Mouse (Mus musculus): Measurements from ENCODE around the gene Rangap1.
A peak's percentile ranks its signal among the peaks of the same experiment; 100 is the strongest.
"Not testable (repeated sequence)": the region's sequence is repeated elsewhere in the genome, so short reads cannot be mapped to it uniquely, and the experiment has no call there.

Rangap1 gene

DNA sequence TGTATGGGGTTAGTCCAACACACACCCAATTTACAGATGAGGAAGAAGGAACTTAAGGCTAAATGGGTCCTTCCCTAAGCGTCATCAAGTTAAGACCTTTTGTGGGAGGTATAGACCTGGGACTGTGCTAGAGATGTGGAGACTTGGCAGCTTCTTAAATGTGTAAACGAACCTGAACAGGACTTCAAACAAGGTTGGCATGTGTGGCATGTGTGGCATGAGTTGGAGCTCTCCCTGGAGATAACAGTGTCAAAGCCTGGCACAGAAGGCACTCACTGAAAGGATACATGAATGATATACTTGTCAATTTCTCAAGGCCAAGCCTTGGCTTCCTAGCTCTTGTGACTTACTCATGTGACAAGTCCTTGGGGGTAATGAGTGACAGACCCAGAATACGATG, 6.0 kb downstream of the Rangap1 start:
- no peak for DNase-seq

DNA sequence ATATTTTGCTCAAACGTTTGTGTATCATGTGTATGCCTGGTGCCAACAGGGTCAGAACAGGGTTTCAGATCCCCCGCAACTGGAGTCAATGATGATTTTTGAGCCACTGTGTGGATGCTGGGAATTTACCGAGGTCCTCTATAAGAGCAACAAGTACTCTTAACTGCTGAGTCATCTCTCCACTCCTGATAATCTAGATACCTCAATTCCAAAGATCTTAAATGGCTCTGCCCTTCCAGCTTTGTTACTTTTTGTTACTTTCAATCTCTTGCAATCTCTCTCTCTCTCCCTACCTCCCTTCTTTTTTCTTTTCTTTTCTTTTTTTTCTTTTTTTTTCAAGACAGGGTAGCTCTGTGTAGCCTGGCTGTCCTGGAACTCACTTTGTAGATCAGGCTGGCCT, 10.3 kb downstream of the Rangap1 start:
- no peak for DNase-seq

GRCm38 (mm10) chr15:81729792-81730635, 15.3 kb downstream of the Rangap1 start:
- peak; percentile 95 for DNase-seq

- DNase-seq: peak; percentile 61
Observed at GRCm38 (mm10) chr15:81729241-81729791, 16.0 kb downstream of the Rangap1 start.

GRCm38 (mm10) chr15:81725965-81726364, 19.4 kb downstream of the Rangap1 start:
- no peak for DNase-seq

DNA sequence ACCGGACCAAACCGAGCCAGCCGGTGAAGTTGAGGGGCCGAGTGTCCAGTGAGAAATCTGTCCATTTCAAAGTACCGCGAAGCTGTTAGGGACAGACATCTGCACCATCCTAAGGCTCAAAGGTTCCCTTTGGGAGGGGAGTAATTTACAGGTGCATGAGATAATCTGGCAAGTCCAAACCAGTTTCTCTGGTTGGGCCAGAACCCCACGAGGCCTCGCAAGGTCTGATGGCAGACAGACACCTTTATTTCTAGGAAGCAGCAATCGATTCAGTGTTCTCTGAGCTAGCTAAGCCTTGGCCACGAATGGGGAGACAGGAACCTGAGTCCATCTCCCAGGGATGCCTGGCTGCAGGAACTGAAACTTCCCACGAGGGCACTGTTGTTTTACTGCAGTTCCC, 21.7 kb downstream of the Rangap1 start:
- DNase-seq: no peak

DNA sequence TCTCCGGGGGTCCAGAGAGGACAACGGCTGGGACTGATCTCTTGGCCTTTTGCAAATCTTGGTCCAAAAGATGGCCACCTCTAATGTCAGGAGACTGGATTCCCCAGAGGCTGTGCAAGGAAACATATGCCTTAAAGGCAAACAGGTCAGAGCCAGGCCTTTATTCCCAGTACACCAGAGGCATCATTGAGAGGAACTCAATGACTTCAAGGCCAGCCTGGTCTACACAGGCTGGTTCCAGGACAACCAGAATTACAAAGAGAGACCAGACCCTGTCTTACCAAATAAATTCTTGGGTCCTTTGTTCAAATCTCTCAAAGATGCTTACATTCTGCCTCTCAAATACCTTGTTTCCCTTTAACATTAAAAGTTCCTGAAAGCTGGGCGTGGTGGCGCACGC, 23.0 kb downstream of the Rangap1 start:
- DNase-seq: no peak

- no peak for DNase-seq
Observed at GRCm38 (mm10) chr15:81719139-81719531, 26.2 kb downstream of the Rangap1 start.

GRCm38 (mm10) chr15:81718336-81719138, 26.8 kb downstream of the Rangap1 start:
- DNase-seq: no peak

- no peak for DNase-seq
Observed at GRCm38 (mm10) chr15:81713742-81714141, 31.6 kb downstream of the Rangap1 start.

DNA sequence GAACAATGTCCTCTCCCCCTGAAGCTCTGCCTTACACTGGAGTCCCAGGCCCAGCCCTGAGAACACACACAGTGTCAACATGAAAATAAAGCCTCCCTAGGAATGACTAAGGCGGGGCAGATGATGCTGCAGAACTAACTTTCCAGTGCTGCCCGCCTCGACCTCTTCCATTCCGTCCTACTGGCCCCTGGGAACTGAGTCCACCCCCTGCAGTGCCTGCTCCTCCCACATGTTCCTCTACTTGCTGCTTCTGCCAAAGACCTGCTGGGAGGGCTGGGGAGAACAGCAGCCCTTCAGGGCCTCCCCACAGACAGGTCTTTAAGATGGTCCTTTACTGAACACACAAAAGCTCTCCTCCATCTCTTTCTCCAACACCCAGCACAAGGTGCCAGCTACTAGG, 34.5 kb downstream of the Rangap1 start:
- no peak for DNase-seq

DNA sequence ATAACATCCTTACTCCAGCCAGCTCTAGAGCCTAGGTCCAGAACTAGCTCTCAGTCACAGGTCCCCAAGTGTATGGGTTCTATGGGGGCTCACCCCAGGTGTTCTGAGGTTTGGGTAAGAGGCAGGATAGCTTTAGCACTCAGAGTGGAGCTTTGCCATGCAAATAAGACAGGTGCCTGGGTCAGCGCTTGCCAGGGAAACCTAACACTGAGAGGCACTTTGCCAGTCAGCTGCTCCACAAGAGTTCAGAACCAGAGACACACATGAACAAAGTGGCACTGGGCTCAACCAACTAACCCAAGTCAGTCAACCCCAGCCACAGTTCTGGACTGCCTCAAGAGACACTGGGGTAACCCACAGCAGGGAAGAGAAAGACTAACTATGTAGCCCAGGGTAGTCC, 35.6 kb downstream of the Rangap1 start:
- no peak for DNase-seq

- DNase-seq: no peak
Observed at GRCm38 (mm10) chr15:81708991-81709390, 36.3 kb downstream of the Rangap1 start.

DNA sequence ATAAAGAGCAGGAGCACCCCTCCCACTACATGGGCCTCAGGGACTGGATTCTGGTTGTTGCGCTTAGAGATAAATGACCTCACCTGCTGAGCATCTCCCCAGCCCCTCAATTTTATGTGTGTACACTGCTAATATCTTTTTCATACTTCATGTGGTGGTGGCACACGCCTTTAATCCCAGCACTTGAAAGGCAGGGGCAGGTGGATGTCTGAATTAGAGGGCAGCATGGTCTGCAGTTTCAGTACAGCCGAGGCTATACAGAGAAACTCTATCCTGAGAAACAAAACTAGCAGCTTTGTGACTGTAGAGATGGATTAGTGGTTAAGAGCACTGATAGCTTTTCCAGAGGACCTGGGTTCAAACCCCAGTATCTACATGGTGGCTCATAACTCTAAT, 42.2 kb downstream of the Rangap1 start:
- no peak for DNase-seq

GRCm38 (mm10) chr15:81702306-81703093, 42.8 kb downstream of the Rangap1 start:
- DNase-seq: no peak

DNA sequence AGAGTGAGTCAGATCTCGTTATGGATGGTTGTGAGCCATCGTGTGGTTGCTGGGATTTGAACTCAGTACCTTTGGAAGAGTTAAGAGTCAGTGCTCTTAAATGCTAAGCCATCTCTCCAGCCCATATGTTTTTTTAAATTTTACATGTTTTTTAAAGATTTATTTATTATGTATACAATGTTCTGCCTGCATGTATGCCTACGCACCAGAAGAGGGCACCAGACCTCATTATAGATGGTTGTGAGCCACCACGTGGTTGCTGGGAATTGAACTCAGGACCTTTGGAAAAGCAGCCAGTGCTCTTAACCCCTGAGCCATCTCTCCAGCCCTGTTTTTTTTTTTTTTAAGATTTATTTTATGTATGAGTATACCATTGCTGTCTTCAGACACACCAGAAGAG, 44.0 kb downstream of the Rangap1 start:
- not testable (repeated sequence) for DNase-seq

- no peak for DNase-seq
Observed at GRCm38 (mm10) chr15:81700601-81701000, 44.7 kb downstream of the Rangap1 start.

DNA sequence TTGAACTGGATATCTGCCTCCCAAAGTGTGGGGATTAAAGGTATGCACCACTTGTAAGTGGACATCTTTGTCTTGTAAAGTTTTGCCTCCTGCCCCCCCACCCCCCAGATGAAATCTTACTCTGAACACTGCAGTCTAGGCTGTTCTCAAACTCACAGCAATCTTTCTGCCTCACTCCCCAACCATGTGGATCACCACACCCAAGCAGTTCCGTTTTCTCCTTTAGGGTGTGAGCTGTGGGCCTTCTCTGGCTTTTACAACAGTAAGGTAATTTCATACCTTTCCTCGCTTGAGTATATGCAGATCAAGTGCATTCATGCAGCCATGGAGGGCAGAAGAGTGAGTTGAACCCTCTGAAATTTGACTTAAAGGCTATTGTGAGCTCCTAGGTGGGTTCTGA, 45.2 kb downstream of the Rangap1 start:
- no peak for DNase-seq

DNA sequence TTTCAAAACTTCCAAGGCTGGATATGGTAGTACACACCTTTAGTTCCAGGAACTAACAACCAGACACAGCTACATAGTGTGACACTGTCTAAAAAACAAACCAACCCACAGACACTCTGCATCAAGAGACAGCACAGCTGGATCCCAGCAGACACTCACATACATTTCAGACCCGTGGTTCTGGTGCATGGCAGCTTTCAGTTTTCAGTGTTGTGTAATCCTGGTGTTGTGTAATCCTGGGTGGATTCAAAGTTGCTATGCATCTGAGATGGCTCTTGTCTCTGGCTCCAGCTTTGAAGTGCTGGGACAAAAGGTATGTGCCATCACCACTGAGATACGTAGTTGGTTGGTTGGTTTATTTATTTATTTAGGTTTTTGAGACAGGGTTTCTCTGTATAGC, 46.8 kb downstream of the Rangap1 start:
- DNase-seq: no peak

DNA sequence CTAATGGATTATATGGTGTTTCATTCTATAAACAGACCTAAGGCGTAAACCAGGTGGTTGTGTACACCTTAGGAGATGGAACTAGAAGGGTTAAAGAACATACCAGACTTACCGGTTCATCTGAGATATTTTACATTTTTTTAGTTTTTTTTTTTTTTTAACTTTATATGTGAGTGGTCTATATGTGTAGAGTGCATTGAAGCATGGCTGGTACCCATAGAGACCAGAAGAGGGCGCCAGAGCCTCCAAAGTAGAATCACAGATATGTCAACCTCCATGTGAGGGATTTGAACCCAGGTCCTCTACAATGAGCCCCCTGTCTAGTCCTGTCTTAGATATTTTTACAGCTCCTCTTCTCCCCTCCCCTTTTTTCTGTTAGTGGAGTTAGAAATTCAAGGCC, 47.5 kb downstream of the Rangap1 start:
- DNase-seq: peak; percentile 55

DNA sequence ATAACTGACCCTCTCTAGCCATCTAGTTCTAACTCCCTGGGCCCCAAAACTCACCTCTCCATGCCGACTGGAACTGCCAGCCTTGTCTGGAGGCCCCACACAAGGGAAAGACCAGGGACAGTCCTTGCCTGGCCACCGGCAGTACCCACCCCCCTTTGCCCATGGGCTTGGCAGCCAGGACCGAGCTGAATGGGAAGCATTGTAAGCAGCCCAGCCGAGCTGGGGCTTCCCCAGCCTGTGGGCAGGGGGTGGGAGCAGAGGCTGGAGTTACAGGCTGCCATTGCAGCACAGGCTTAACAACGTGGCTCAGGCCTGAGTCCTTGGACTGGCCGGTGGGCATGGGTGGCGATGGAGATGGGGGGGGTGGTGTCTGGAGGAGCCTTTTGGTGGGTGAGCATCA, 48.2 kb downstream of the Rangap1 start, which contains the start of gene Chadl:
Gene Chadl, minus strand, starts transcription at position 113 of the 400 bp plus-strand sequence.
- no peak for DNase-seq

DNA sequence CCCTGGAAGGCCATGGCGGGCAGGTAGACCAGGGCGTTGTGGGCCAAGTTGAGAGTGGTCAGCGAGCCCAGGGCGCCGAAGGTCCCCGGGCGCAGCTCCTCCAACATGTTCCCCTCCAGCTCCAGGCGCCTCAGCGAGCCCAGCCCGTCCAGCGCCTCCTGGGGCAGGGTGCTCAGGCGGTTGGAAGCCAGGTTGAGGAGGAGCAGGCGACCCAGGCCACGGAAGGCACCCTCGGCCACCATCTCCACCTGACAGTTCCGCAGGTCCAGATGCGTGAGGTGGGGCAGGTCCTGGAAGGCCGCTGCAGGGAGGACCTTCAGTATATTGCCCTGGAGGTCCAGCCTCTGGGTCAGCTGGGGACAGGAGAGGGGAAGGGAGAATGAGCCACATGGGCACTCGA, 50.4 kb downstream of the Rangap1 start:
- no peak for DNase-seq
